ENCODE assay signal across 10 mouse cellular contexts in the genomic region with DNA sequence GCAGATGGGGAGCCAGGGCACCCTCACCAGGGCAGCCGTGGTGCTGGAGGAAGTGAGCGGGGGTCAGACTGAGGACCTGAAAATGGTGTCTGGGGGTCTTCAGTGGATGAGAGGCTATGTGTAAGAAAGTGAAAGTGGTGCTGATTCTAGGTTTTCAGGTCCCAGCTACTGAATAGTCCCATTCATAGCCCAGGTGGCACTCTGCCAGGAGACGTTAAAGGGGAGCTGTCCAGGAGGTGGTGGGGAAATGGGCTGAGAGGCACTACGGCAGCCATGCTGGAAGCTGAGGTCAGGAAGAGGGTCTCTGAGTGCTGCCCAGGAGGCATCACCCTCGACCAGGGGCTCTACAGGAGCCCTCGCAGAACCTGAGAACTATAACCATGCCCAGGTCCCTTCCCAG. TPM values are rescaled to one million over a fixed set of nuclear protein-coding genes. Genes with fewer than 3 reads are reported as not detected.
DNase-seq lines count a peak whose midpoint lies in the region; ATAC-seq lines count a peak whose summit lies in the region.
"Had no signal": no experiment of that assay in that cellular context is flagged by ENCODE, and none has a peak within 500 bp of the region (broad histone marks: within the 10 kb centered on the region; RNA-seq: fewer than 3 reads in every experiment).

No protein-coding gene starts in this region.

- H3K27ac ChIP-seq in hindbrain, embryonic 12.5 days: peak overlapping the region; percentile 9; the same call in 1 of the 2 replicates
- H3K27ac ChIP-seq in hindbrain, embryonic 10.5 days: no peak overlapping the region
- H3K27ac ChIP-seq in hindbrain, embryonic 14.5 days: 0 out of 2 replicates have a peak overlapping the region, but pooled peaks have one; percentile 43
- peak overlapping the region; percentile 36 for H3K27ac ChIP-seq in neural tube, embryonic 14.5 days (ENCODE audit: low read depth, low read length)
- H3K27ac ChIP-seq: kidney, postnatal 0 days had no signal

- DNase-seq in hindbrain, embryonic 10.5 days (ENCODE audit: low spot score): no peak
- DNase-seq in retina, postnatal 1 day: peak; percentile 73
- no peak for DNase-seq in retina, embryonic 14.5 days (ENCODE audit: low spot score)
- DNase-seq in hindbrain, embryonic 14.5 days (ENCODE audit: low spot score): peak; percentile 35
- DNase-seq: gastrocnemius, postnatal 25 days; lung, postnatal 10 days had no signal

- no peaks in the 10 kb centered on the region for H3K27me3 ChIP-seq in hindbrain, embryonic 12.5 days
- no peaks in the 10 kb centered on the region for H3K27me3 ChIP-seq in hindbrain, embryonic 10.5 days (ENCODE audit: insufficient read depth, poor library complexity, severe bottlenecking)
- H3K27me3 ChIP-seq in hindbrain, embryonic 14.5 days (ENCODE audit: control insufficient read depth, insufficient read depth, low read length): no peaks in the 10 kb centered on the region
- no peaks in the 10 kb centered on the region for H3K27me3 ChIP-seq in neural tube, embryonic 14.5 days (ENCODE audit: control insufficient read depth, insufficient read depth, low read length)

- H3K4me1 ChIP-seq in hindbrain, embryonic 12.5 days: peaks cover 15% of the 10 kb centered on the region
- 0 out of 2 replicates have a peak, but pooled peaks cover 9% of the 10 kb centered on the region for H3K4me1 ChIP-seq in hindbrain, embryonic 10.5 days (replicated peaks)
- peaks cover 6% of the 10 kb centered on the region for H3K4me1 ChIP-seq in hindbrain, embryonic 14.5 days (replicated peaks; ENCODE audit: control insufficient read depth, insufficient read depth, low read length)
- H3K4me1 ChIP-seq in neural tube, embryonic 14.5 days (ENCODE audit: control insufficient read depth, insufficient read depth, low read length): peaks cover 5% of the 10 kb centered on the region

- 71% methylated on average over 6 of the region's 6 CpGs for WGBS in hindbrain, embryonic 12.5 days
- 91% methylated on average over 6 of the region's 6 CpGs for WGBS in hindbrain, embryonic 10.5 days
- WGBS in hindbrain, embryonic 14.5 days: 64% methylated on average over 6 of the region's 6 CpGs
- 60% methylated on average over 6 of the region's 6 CpGs for WGBS in neural tube, embryonic 14.5 days

- no peak for ATAC-seq in hindbrain, embryonic 12.5 days (ENCODE audit: low FRiP score)
- no peak for ATAC-seq in hindbrain, embryonic 14.5 days (ENCODE audit: low FRiP score)
- ATAC-seq in neural tube, embryonic 14.5 days (ENCODE audit: low read depth): 0 out of 2 replicates have a peak, but pooled peaks have one; percentile 50
- ATAC-seq in activated CD4-positive, CD25-positive, alpha-beta regulatory T cell, adult 4 months: no peak

- no peak overlapping the region for H3K9ac ChIP-seq in hindbrain, embryonic 12.5 days
- H3K9ac ChIP-seq in hindbrain, embryonic 14.5 days: no peak overlapping the region
- no peak overlapping the region for H3K9ac ChIP-seq in neural tube, embryonic 14.5 days (replicated peaks; ENCODE audit: low read depth, low read length)

- H3K9me3 ChIP-seq in hindbrain, embryonic 12.5 days (replicated peaks): no peaks in the 10 kb centered on the region
- no peaks in the 10 kb centered on the region for H3K9me3 ChIP-seq in hindbrain, embryonic 10.5 days
- no peaks in the 10 kb centered on the region for H3K9me3 ChIP-seq in hindbrain, embryonic 14.5 days (ENCODE audit: control insufficient read depth, low read length)
- no peaks in the 10 kb centered on the region for H3K9me3 ChIP-seq in neural tube, embryonic 14.5 days (ENCODE audit: control insufficient read depth, low read length)

- no peak overlapping the region for H3K4me3 ChIP-seq in hindbrain, embryonic 12.5 days
- no peak overlapping the region for H3K4me3 ChIP-seq in hindbrain, embryonic 10.5 days
- no peak overlapping the region for H3K4me3 ChIP-seq in hindbrain, embryonic 14.5 days (replicated peaks; ENCODE audit: low read length)
- no peak overlapping the region for H3K4me3 ChIP-seq in neural tube, embryonic 14.5 days (ENCODE audit: low read depth, low read length)

- H3K36me3 ChIP-seq in hindbrain, embryonic 12.5 days: peaks cover 9% of the 10 kb centered on the region
- H3K36me3 ChIP-seq in hindbrain, embryonic 10.5 days: peaks cover 59% of the 10 kb centered on the region
- H3K36me3 ChIP-seq in hindbrain, embryonic 14.5 days (replicated peaks; ENCODE audit: control insufficient read depth, insufficient read depth): peaks cover 12% of the 10 kb centered on the region
- no peaks in the 10 kb centered on the region for H3K36me3 ChIP-seq in neural tube, embryonic 14.5 days (ENCODE audit: control insufficient read depth, insufficient read depth, low read length)

- no peak overlapping the region for H3K4me2 ChIP-seq in hindbrain, embryonic 12.5 days (replicated peaks)
- H3K4me2 ChIP-seq in hindbrain, embryonic 14.5 days (replicated peaks): no peak overlapping the region
- no peak overlapping the region for H3K4me2 ChIP-seq in neural tube, embryonic 14.5 days (ENCODE audit: low read depth, low read length)

RNA-seq across cellular contexts. Expression of gene Plekhm2, which starts 15.5 kb away (rescaled TPM):
- 6.3 and 7.6 TPM in 2 replicates for polyA plus RNA-seq in hindbrain, embryonic 12.5 days (2016; fragmentation: Nextera tagmentation; extraction: Ambion mirVana)
- 5.0 and 5.4 TPM in 2 replicates for polyA plus RNA-seq in hindbrain, embryonic 10.5 days (2016; fragmentation: Nextera tagmentation; extraction: Ambion mirVana)
- 3.9 and 4.4 TPM in 2 replicates for polyA plus RNA-seq in hindbrain, embryonic 14.5 days (2014; fragmentation: Nextera tagmentation; extraction: Ambion mirVana)
- polyA plus RNA-seq in neural tube, embryonic 14.5 days (2014; fragmentation: Nextera tagmentation; extraction: Ambion mirVana): 5.3 and 6.5 TPM in 2 replicates
- 1 to 10 TPM; 3.3 to 3.4 TPM for polyA plus RNA-seq in activated CD4-positive, CD25-positive, alpha-beta regulatory T cell, adult 4 months (2017; shearing (Covaris generic))

RNA-seq across cellular contexts. Expression of gene Slc25a34, which starts 25.6 kb away (rescaled TPM):
- not detected in 2 replicates for polyA plus RNA-seq in hindbrain, embryonic 12.5 days (2016; fragmentation: Nextera tagmentation; extraction: Ambion mirVana)
- polyA plus RNA-seq in hindbrain, embryonic 10.5 days (2016; fragmentation: Nextera tagmentation; extraction: Ambion mirVana): 0.10 TPM in 1 of 2 replicates, not detected in the other
- not detected in 2 replicates for polyA plus RNA-seq in hindbrain, embryonic 14.5 days (2014; fragmentation: Nextera tagmentation; extraction: Ambion mirVana)
- polyA plus RNA-seq in neural tube, embryonic 14.5 days (2014; fragmentation: Nextera tagmentation; extraction: Ambion mirVana): not detected in 2 replicates
- polyA plus RNA-seq in activated CD4-positive, CD25-positive, alpha-beta regulatory T cell, adult 4 months (2017; shearing (Covaris generic)): not detected

RNA-seq across cellular contexts. Expression of gene Tmem82, which starts 30.8 kb away (rescaled TPM):
- polyA plus RNA-seq in hindbrain, embryonic 12.5 days (2016; fragmentation: Nextera tagmentation; extraction: Ambion mirVana): 0.29 and 0.50 TPM in 2 replicates
- 1.2 and 1.5 TPM in 2 replicates for polyA plus RNA-seq in hindbrain, embryonic 10.5 days (2016; fragmentation: Nextera tagmentation; extraction: Ambion mirVana)
- polyA plus RNA-seq in hindbrain, embryonic 14.5 days (2014; fragmentation: Nextera tagmentation; extraction: Ambion mirVana): 0.17 TPM in 1 of 2 replicates, not detected in the other
- polyA plus RNA-seq in neural tube, embryonic 14.5 days (2014; fragmentation: Nextera tagmentation; extraction: Ambion mirVana): 0.12 and 0.26 TPM in 2 replicates
- polyA plus RNA-seq in activated CD4-positive, CD25-positive, alpha-beta regulatory T cell, adult 4 months (2017; shearing (Covaris generic)): under 1 TPM in 1 of 2 experiments, not detected in 1; 0.19 TPM

RNA-seq across cellular contexts. Expression of gene Rsc1a1, which starts 36.2 kb away (rescaled TPM):
- polyA plus RNA-seq in hindbrain, embryonic 12.5 days (2016; fragmentation: Nextera tagmentation; extraction: Ambion mirVana): 0.43 TPM in 1 of 2 replicates, not detected in the other
- 2.9 TPM in 1 of 2 replicates, not detected in the other for polyA plus RNA-seq in hindbrain, embryonic 10.5 days (2016; fragmentation: Nextera tagmentation; extraction: Ambion mirVana)
- polyA plus RNA-seq in hindbrain, embryonic 14.5 days (2014; fragmentation: Nextera tagmentation; extraction: Ambion mirVana): 0.29 TPM in 1 of 2 replicates, not detected in the other
- 0.82 and 0.83 TPM in 2 replicates for polyA plus RNA-seq in neural tube, embryonic 14.5 days (2014; fragmentation: Nextera tagmentation; extraction: Ambion mirVana)
- polyA plus RNA-seq in activated CD4-positive, CD25-positive, alpha-beta regulatory T cell, adult 4 months (2017; shearing (Covaris generic)): not detected
- polyA plus RNA-seq: kidney, postnatal 0 days had no signal

RNA-seq across cellular contexts. Expression of gene Fblim1, which starts 43.3 kb away (rescaled TPM):
- 49.1 and 57.9 TPM in 2 replicates for polyA plus RNA-seq in hindbrain, embryonic 12.5 days (2016; fragmentation: Nextera tagmentation; extraction: Ambion mirVana)
- polyA plus RNA-seq in hindbrain, embryonic 10.5 days (2016; fragmentation: Nextera tagmentation; extraction: Ambion mirVana): 33.7 and 34.4 TPM in 2 replicates
- 41.3 and 43.6 TPM in 2 replicates for polyA plus RNA-seq in hindbrain, embryonic 14.5 days (2014; fragmentation: Nextera tagmentation; extraction: Ambion mirVana)
- 29.1 and 32.9 TPM in 2 replicates for polyA plus RNA-seq in neural tube, embryonic 14.5 days (2014; fragmentation: Nextera tagmentation; extraction: Ambion mirVana)
- polyA plus RNA-seq in activated CD4-positive, CD25-positive, alpha-beta regulatory T cell, adult 4 months (2017; shearing (Covaris generic)): under 1 TPM in 1 of 2 experiments, not detected in 1; 0.29 TPM

Comparison
In these comparisons a context has a peak if more than half of its experiments do, and no peak if none do; other contexts are left out.
1. DNase-seq: peak in retina, postnatal 1 day (single experiment) and hindbrain, embryonic 14.5 days (single experiment); none in hindbrain, embryonic 10.5 days (single experiment) and retina, embryonic 14.5 days (single experiment).